Mouse (Mus musculus) ovary, postnatal 10 days (tissue): ENCODE measurements around the gene Cwh43.
A peak's percentile ranks its signal among the peaks of the same experiment; 100 is the strongest.

ENCODE experiments used
- DNase-seq: peaks from one replicate; pipeline ENCODE4 v3.0.0; 2022; ENCODE audit warnings: low spot score

Cwh43 gene

DNA sequence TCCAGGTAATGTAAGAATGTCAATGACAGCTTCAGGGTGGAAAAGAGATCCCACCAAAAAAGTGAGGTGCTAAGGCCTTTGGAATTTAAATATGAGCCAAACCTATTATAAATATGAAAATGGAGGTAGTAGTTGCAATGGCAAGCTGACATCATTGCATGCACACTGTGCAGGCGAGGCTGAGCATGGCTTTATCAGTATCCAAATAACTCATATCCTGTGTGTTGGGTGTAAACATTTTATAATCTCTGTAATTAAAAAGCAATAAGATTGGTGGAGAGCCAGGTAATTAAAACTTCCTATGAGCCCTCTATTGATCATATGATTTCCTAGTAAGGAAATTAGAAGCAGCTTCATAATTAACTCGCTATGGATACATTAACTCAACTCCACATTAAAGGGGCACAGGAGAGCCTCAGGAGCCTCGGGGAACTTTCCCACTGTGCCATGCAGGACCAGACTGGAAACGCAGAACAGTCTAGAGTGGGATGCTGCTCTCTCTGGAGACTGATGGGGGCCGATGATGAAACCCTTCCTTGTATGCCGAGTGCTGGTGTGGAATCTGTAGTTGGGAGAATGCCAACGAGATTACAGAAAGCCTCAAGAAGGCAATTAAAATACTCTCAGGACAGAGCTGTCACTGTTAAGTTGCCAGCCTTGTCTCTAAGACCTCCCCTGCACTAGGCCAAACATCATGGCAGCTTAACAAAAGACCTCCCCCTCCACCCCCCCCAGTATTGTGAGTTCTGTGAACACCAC, 5.9 kb upstream of the Cwh43 start:
- DNase-seq: no peak

DNA sequence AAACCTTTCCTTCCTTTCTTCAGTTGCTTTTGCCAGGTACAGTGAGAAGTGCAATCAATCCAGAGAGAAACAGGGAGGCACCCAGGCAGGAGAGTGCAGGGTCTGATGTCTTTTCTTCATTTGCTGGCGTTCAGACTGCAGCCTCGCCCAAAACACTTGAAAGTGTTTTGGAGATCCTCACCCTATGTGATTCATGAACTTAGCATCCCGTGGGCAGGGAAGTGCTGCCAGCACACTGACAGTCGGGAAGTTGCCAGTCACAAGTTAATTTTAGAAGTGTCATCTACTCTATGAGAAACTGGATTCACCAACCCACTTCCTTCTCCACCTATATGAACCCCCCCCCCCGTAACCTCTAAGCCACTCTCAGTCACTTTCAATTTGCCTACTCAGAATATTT, 4.5 kb upstream of the Cwh43 start:
- DNase-seq: no peak

DNA sequence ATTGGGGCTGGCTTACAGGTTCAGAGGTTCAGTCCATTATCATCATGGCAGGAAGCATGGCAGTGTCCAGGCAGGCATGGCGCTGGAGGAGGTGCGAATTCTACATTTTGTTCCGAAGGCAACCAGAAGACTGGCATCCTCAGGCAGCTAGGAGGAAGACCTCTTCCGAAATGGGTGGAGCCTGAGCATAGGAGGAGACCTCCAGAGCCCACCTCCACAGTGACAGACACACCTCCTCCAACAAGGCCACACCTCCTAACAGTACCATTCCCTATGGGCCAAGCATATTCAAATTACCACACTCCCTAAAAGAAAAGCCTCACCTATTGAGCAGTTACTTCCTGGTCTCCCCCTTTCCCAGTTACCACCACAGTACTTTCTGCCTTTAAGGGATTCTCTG, 3.0 kb upstream of the Cwh43 start:
- DNase-seq: no peak

DNA sequence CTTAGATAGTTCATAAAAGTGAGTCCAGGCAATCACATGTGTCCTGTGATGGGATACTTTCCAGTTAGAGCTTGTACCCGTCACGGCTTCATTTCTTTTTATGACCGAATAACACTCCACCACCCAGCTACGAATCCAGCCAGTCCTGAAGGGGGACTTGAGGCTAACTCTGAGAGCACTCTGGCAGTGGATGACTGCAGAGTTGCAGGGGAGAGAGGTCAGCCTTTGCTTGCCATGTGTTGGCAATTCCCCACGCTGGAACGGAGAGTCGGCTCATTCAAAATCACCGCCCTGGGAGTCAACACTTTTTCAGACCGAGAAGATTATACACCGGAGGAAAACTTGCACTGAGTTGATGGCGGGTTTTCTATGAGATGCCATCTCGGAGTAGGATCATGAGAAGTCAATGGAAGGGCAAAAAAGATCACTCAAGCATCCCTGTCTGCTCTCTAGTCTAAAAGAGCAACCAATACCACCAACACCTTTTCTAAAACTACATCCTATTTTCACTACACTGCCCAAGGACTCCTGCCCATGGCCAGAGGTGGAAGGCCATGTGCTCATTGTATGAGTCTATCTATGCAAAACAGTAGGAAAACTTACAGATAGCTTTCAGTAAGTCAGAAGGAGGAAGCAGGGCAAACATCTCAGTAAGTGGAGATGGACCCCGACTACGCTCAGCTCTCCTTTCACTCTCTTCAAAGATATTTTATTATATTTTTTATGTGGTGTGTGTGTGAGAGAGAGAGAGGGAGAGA, 2.4 kb upstream of the Cwh43 start:
- no peak for DNase-seq

DNA sequence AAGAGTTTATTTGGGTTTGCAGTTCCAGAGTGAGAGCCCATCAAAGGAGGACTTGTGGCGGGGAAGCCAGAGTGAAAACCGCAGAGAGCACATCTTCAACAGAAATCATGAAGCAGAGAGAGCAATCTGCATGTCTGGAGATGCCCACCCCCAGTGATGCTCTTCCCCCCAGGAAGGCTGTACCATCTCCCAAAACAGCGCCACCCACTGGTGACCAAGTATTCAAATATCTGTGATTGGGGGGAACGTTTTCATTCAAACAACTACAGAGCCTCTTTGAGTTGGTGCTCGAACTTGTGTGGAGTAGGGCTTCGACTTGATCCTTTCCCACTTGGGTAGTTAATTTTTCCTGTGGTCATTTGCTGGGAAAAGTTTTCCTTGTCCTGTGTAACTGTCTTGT, 1.1 kb upstream of the Cwh43 start:
- no peak for DNase-seq

DNA sequence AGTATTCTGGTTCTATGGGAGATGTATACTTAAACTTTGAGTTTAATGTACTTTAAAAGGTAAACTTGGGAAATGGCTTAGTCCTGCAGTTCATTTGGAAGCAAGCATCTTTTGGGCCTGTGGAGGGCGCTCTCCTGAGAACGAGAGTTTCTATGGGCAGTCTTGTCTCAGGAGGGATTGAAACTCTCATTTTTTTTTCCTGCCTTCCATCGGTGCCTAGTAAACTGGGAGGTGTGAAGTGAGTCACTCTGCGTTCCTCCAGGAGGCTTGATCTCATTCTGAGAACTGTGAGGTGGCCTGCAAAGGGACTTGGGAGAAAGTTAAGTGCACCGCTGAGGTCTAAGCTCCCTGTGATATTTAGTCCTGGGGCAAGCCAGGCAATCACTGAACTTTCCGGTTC, 986 bp downstream of the Cwh43 start:
- no peak for DNase-seq

DNA sequence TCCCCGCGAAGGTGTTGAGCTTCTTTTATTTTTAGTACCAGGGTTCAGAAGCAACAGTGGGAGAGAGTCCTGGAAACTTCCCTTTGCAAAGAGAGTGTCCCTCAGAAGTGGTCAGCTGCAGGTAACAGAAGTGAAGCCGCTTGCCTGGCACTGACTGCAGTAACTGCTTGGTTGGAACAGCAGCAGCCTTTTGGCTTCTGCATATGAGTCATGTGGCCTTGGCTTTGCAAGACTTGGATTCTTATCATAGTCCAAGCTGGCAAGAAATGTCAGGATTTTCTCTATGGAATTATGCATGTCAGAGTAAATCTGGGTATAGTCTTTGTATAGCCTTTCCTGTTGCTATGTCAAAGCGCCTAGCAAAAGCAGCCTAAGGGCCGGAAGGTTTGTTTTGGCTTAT, 4.1 kb downstream of the Cwh43 start:
- no peak for DNase-seq

DNA sequence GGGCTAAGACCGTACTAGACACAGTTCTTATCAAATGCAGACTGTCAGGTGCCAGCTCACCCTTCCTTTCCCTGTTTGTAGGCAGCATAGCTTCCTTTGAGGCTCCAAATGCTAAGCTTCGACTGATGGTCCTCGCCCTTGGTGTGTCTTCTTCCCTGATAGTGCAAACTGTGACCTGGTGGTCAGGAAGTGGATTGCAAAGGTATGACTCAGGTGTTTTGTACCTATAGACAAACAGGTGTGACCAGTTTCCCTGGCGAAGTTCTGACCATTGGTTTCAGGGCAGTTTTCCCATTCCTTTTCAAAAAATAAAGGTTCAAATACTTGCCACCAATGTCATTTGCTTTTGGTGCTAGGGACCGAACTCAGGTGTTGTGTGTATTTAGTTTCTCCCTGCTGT, 5.9 kb downstream of the Cwh43 start:
- no peak for DNase-seq

DNA sequence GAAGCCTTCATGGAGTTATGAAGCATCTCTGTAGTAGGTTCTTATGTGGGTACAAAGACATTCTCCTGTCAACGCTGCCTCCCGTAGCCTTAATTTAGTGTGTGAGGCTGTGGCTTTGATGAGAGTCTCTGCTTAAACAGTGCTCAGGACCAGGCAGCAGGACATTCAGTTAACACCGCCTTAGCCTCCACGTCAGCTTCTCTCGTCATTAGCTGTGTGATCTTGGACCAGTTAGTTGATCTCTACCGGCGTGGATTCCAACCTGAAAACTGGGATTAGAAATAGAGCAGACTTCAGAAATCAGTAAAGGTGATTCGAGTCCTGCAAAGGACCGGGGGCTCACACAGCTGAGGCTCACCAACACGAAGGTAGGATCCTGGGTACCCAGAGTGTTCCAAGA, 8.3 kb downstream of the Cwh43 start:
- DNase-seq: no peak

DNA sequence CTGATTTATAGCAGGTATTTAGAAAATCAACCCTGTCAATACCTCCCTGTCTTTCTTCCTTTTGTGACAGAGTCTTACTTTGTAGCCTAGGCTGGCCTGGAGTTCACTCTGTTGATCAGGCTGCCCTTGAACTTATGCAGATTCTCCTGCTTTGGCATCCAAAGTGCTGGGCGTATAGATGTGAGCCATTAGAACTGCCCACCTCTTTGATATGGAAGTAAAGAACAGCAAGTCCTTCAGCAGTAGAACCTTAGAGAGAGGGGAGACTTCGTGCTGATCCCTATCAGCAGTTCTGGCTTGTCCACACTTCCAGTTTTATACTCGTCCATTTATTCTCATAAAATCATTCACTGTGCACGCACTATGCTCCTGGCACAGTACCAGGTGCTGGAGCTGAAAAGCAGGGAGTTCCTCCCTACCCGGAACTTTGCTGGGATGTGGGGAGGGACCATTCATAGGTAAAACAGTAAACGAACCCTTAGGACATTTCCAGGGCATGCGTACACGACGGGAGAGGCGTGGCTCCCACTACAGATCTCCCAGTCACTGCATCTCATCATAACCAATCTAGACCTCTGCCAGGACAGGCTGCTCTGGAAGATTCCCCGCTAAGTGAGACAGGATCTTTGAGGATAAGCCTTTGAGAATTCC, 13.3 kb downstream of the Cwh43 start:
- DNase-seq: no peak

DNA sequence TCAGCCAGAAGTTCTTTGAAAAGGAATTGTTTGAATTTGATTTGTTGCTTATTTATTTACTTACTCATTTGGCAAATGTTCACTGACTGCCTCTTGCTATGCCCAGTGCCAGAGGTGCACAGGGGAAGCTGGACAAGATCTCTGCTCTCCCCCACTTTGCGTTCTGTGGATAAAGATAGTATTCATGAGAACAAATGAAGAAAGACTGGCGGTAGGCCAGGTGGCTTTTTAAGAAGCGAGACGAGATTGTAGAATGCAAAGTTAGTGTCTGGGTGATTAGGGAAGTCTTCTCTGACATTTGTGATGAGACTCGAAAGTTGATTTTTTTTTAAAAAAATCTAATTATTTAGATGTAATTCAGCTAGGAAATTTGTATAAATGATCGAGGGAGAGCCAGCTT, 20.9 kb downstream of the Cwh43 start:
- no peak for DNase-seq

DNA sequence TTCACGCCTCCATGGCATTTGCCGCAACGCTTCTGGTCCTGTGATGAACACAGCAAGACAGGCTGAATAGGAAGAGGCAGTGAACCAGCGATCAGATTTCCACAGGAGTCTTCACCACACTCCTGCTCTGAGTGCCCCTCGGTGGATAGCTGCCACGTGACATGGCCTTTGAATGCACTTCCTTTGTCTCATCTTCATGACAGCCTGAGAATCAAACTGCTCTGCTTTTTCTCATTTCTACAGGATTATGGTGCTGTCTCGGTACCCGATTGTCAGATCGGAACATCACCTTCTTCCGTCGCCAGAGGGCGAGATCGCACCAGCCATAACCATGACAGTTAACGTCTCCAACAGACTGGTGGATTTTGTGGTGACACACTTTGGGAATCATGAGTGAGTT, 25.7 kb downstream of the Cwh43 start:
- peak; percentile 30 for DNase-seq

DNA sequence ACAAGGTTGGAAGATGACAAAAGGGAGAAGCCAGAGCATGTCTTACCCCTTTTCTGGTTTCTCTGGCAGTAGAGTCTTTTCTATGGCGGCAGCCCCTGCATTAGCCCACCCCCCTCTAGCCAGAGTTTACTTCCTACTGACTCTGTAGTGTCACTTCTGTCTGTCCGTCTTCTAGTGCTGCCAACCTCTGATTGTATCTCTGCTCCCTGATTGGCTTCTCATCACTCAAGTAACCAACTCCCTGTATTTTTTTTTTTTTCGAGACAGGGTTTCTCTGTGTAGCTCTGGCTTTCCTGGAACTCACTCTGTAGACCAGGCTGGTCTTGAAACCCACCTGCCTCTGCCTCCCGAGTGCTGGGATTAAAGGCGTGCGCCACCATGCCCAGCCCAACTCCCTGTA, 26.9 kb downstream of the Cwh43 start:
- no peak for DNase-seq

DNA sequence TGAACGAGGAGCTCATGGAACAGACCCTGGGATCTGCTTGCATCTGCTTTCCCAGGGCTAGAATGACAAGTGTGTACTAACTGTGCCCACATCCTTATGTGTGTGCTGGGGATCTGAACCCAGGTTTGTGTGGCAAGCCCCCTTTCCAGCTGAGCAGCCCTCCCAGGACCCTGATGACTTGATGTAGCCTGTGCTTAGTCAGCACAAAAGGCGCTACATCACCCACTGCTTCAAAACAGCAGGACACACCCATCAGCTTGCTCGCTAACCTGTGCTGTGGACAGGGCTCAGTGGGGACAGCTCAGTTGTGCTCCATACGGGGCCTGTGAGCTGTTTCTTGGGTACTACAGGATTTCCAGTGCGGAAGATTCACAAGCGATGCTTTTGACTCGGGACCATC, 28.9 kb downstream of the Cwh43 start:
- DNase-seq: no peak

DNA sequence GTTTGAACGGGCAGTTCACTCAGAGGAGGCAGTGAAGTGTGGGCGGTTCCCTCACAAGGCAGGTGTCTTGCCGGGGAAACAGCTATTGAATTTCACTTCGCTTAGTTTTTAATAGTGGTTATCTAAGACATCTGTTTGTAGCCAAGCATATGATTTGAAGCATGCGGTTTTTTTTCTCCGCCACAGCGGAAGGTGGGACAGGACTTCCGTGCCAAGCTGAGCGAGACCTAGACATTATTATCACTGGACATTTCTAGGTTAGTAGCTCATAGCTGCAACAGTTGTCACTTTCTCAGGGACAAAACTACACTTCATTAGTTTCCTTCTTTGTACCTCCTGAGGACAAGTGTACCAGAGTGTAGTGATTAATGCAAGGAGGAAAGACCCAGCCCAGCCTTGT, 36.3 kb downstream of the Cwh43 start:
- DNase-seq: no peak

DNA sequence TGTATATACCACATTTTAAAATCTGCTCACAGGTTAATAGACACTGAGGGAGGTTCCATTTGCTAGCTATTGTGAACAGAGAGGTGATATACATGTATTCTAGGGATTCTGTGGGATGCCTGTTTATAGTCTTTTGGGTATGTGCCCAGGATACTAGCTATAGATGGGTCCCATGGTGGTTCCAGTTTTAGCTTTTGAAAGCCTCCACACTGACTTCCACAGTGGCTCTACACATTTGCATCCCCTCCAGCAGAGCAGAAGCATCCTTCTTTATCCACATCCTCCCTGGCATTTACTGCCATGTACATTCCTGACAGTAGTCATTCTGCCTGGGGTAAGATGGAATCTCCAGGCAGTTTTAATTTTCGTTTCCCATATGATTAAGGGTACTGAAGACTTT, 44.4 kb downstream of the Cwh43 start:
- no peak for DNase-seq

DNA sequence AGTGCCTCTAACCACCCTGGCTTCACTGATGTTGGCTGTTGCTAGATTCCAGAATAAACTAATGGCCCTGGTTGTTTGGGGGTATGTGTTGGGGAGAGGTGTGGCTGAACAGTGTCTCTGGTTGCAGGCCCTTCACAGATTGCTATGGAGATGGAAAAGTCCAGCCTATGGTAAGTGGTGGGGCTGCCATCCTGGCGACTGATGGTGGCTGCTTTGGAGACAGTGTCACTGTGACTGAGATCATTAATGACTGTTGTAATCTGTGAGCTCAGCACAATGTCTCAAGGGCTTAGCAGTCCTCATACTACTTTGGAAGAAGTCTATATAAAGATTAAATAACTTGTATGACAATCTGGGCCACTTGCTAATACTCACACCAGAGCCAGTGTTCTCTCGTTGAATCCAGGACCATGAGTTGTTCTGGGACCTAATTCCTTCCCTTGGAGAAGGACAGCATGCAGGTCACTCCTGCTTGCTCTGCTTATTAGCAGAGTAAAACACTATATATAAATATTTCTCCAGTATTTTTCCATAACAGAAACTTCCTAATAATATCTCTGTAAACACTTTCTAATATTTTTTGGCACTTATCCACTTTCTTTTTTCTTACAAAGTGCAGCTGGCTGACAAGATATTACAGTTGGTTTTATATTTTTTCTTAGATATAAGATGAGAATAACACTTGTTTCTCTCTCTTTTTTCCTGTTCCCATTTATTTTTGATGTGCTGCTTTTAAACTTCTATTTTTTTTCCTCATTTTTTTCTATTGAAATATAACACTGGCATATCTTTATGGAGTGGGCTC, 48.8 kb downstream of the Cwh43 start:
- no peak for DNase-seq

DNA sequence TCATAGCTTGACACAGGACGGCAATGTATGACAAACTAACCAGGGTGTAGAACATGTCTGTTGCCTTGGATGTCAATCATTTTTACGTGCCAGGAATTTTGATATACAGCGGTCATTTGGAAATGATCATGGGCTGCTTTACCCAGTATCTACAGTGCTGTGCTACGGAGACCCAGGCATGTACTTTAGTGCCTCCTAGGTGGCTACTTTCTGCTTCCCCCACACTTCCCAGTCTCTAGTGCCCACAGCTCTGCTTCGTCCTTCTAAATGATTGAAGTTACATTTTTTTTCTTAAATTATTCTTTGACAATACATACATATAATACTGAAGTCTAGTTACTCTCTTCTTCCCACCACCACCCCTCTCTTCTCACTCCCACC, 49.4 kb downstream of the Cwh43 start:
- DNase-seq: no peak

DNA sequence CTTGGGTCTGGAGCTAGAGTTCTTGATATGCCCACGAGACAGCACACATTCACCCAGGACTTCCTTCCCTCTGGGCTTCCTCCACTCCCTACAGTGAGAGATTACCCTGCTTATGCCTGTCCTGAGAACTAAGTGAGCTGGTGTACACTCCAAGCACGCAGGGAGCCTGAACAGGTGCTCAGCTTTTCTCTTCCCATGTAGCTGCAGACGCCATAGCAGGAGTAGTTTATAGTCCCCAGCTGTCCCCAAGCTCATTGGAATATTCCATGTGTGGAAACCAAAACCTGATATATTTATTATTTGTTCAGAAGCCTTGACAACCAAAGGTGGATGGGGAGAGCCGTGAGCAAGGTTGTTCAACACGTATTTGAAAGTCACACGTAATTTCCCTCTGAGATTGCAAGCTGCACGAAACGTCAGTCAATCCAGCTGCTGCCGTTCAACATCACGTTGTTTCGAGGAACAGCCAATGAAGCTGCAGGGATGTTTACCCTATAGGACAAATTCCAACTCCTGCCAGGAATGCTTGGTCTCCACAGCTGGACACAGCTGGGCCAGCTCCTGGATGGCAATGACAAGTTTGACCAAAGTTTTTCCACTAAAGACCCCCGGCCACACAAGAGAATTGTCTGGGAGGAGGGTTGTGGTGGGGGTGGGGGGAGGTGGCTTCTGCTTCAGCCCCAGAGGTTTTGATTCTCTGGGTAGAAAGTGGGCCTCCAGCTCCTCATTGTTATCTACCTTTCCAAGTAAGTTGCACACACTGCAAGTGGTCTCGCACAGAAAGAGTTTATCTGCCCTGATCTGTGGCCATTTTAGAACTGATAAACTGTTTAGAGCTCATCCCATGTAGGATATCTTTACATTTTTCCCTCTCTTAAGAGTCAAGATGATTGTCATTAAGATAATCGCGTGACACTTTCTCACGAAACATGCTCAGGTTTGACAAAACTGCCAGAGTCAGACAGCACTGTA, 62.9 kb downstream of the Cwh43 start:
- DNase-seq: no peak

DNA sequence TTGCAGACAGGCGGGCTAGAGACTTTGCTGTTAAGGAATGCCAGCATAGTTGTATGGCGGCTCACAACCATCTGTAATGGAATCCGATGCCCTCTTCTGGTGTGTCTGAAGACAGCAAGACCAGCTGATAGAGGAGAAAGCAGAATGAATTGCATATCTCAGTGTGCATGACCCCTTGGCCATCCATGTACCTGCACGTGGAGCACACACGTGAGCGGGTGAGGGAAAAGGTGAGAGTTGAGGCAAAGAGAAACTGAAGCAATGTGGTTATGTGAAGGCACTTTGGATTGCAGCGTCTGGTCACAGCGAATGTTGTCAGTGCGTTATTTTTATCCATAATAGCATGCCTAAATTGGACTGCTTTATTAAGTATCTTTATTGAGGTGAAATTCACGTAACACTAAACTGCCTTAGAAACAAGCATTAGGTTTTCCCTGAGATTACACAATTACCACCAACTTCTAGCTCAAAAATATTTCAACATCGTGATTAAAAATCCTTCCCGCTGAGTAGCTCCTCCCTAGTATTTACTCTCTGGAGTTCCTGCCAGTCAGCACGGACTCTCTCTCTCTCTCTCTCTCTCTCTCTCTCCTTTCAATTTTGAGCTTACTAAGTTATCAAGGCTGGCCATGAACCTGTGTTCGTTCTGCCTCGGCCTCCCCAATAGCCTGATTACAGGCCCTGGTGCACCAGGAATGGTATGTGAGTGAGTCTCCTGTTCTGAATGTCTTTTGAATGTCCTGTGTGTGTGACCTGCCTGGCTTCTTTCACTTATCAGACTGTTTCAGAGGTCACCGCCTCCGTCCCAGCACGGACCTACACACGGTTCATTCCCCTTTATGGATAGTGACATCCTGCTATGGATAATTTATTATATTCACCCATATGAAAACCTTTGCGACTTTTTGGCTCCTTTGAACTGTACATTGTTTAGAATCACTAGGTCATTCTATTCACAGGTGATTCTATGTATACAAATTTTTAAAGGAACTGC, 68.8 kb downstream of the Cwh43 start:
- DNase-seq: no peak
